Mouse (Mus musculus): Measurements from ENCODE around the gene Syn2. TPM values are rescaled to one million over a fixed set of nuclear protein-coding genes. Genes with fewer than 3 reads are reported as not detected.

Syn2 gene
- total and polyA plus RNA-seq, 3 experiments = 0.59 to 1.6 (median 1.2) TPM

- Histone ChIP-seq H3K27ac (ENCODE audit: insufficient read depth, low read depth) (no peak overlapping the region), H3K36me3 (replicated peaks in 1 of 2; ENCODE audit: control insufficient read depth in 1 of 2, insufficient read depth in 1 of 2, low read length in 1 of 2) (no peaks in the 10 kb centered on the region), H3K9me3 (replicated peaks; ENCODE audit: low read length) (no peaks in the 10 kb centered on the region), H3K9ac (ENCODE audit: insufficient read depth, low read depth) (no peak overlapping the region), H3K27me3 (replicated peaks) (no peaks in the 10 kb centered on the region), H3K4me1 (ENCODE audit: control insufficient read depth in 1 of 2, insufficient read depth in 2 of 2) (no peaks in the 10 kb centered on the region), H3K79me2 (replicated peaks; ENCODE audit: control insufficient read depth, extremely low read depth, insufficient read depth, poor library complexity, severe bottlenecking) (no peaks in the 10 kb centered on the region), H3K4me2 (ENCODE audit: insufficient read depth, low read depth, poor library complexity, severe bottlenecking) (no peak overlapping the region), H3K4me3 (replicated peaks in 1 of 3; ENCODE audit: low read depth in 2 of 3, low read length in 2 of 3, poor library complexity in 1 of 3) (no peak overlapping the region)
- DNase-seq (ENCODE audit: extremely low read depth) = no peak
- dilution Hi-C loops (cut with MboI; ENCODE audit: extremely low pct_ligation_motif_present, extremely low pct_unique_long_range_greater_than_20kb, low sequenced_read_pairs) = no loop called here
- no peak for TF ChIP-seq JUN (IDR thresholded peaks at IDR 0.05; ENCODE audit: insufficient read depth, low read depth, low read length)
- no peak for TF ChIP-seq CHD1 (IDR thresholded peaks at IDR 0.05; ENCODE audit: low read depth, low read length)
- no peak for TF ChIP-seq ETS1 (conservative IDR thresholded peaks at IDR 0.05; ENCODE audit: low read depth, low read length)
- no peak for TF ChIP-seq TCF12 (IDR thresholded peaks at IDR 0.05; ENCODE audit: low read depth, low read length)
- TF ChIP-seq TBP (conservative IDR thresholded peaks at IDR 0.05; ENCODE audit: low read depth, low read length) = no peak
- TF ChIP-seq USF1 (IDR thresholded peaks at IDR 0.05; ENCODE audit: low read depth, low read length) = no peak
- no peak for TF ChIP-seq MYC (IDR thresholded peaks at IDR 0.05; ENCODE audit: low read depth, low read length)
- no peak for TF ChIP-seq ZC3H11A (IDR thresholded peaks at IDR 0.05; ENCODE audit: low read depth, low read length)
- TF ChIP-seq POLR2A (IDR thresholded peaks at IDR 0.05; ENCODE audit: low read depth, low read length) = no peak
- TF ChIP-seq NRF1 (IDR thresholded peaks at IDR 0.05; ENCODE audit: low read depth, low read length) = no peak
- TF ChIP-seq MAX (IDR thresholded peaks at IDR 0.05; ENCODE audit: low read length) = no peak
- TF ChIP-seq ZKSCAN1 (IDR thresholded peaks at IDR 0.05; ENCODE audit: borderline replicate concordance, low read depth, low read length) = no peak
- no peak for TF ChIP-seq MEF2A (IDR thresholded peaks at IDR 0.05; ENCODE audit: borderline replicate concordance, low read depth, low read length)
- no peak for TF ChIP-seq E2F4 (IDR thresholded peaks at IDR 0.05; ENCODE audit: insufficient replicate concordance, low read depth, low read length)
- TF ChIP-seq ELF1 (IDR thresholded peaks at IDR 0.05; ENCODE audit: low read depth, low read length) = no peak
- no peak for TF ChIP-seq GABPA (IDR thresholded peaks at IDR 0.05; ENCODE audit: insufficient replicate concordance, low read depth, low read length)
- no peak for TF ChIP-seq ZMIZ1 (IDR thresholded peaks at IDR 0.05; ENCODE audit: low read depth, low read length)
- in situ Hi-C loops (cut with MboI; ENCODE audit: low pct_ligation_motif_present, low pct_unique_long_range_greater_than_20kb, low sequenced_read_pairs) = no loop called here
Measured at GRCm38 (mm10) chr6:115225519-115225918, 90.8 kb downstream of the Syn2 start.

- no peak for DNase-seq (ENCODE audit: extremely low read depth)
- Histone ChIP-seq H3K79me2 (replicated peaks; ENCODE audit: control insufficient read depth, extremely low read depth, insufficient read depth, poor library complexity, severe bottlenecking) (no peaks in the 10 kb centered on the region), H3K36me3 (replicated peaks in 1 of 2; ENCODE audit: control insufficient read depth in 1 of 2, insufficient read depth in 1 of 2, low read length in 1 of 2) (no peaks in the 10 kb centered on the region), H3K4me1 (ENCODE audit: control insufficient read depth in 1 of 2, insufficient read depth in 2 of 2) (no peaks in the 10 kb centered on the region), H3K9me3 (replicated peaks; ENCODE audit: low read length) (no peaks in the 10 kb centered on the region), H3K9ac (ENCODE audit: insufficient read depth, low read depth) (no peak within 1 kb of the TSS), H3K27ac (ENCODE audit: insufficient read depth, low read depth) (no peak within 1 kb of the TSS), H3K4me2 (ENCODE audit: insufficient read depth, low read depth, poor library complexity, severe bottlenecking) (no peak within 1 kb of the TSS), H3K27me3 (replicated peaks) (no peaks in the 10 kb centered on the region), H3K4me3 (replicated peaks in 1 of 3; ENCODE audit: low read depth in 2 of 3, low read length in 2 of 3, poor library complexity in 1 of 3) (no peak within 1 kb of the TSS)
- dilution Hi-C loops (cut with MboI; ENCODE audit: extremely low pct_ligation_motif_present, extremely low pct_unique_long_range_greater_than_20kb, low sequenced_read_pairs) (no loop called here), in situ Hi-C loops (cut with MboI; ENCODE audit: low pct_ligation_motif_present, low pct_unique_long_range_greater_than_20kb, low sequenced_read_pairs) (no loop called here)
- TF ChIP-seq NELFE (IDR thresholded peaks at IDR 0.05; ENCODE audit: low read depth, low read length) (no peak), UBTF (IDR thresholded peaks at IDR 0.05; ENCODE audit: low read depth, low read length) (no peak), E2F4 (IDR thresholded peaks at IDR 0.05; ENCODE audit: insufficient replicate concordance, low read depth, low read length) (no peak), MAZ (IDR thresholded peaks at IDR 0.05; ENCODE audit: low read depth, low read length) (no peak), ELF1 (IDR thresholded peaks at IDR 0.05; ENCODE audit: low read depth, low read length) (no peak), CHD1 (IDR thresholded peaks at IDR 0.05; ENCODE audit: low read depth, low read length) (no peak), USF2 (conservative IDR thresholded peaks at IDR 0.05; ENCODE audit: low read depth, low read length) (no peak), MAX (IDR thresholded peaks at IDR 0.05; ENCODE audit: low read length) (no peak), ZNF384 (IDR thresholded peaks at IDR 0.05; ENCODE audit: low read depth, low read length) (no peak), ZKSCAN1 (IDR thresholded peaks at IDR 0.05; ENCODE audit: borderline replicate concordance, low read depth, low read length) (no peak), MYC (IDR thresholded peaks at IDR 0.05; ENCODE audit: low read depth, low read length) (no peak), JUND (conservative IDR thresholded peaks at IDR 0.05; ENCODE audit: low read depth, low read length) (no peak), PAX5 (IDR thresholded peaks at IDR 0.05; ENCODE audit: low read length) (no peak), GABPA (IDR thresholded peaks at IDR 0.05; ENCODE audit: insufficient replicate concordance, low read depth, low read length) (no peak), IRF4 (IDR thresholded peaks at IDR 0.05; ENCODE audit: low read depth, low read length) (no peak), CTCF (conservative IDR thresholded peaks at IDR 0.05 in 1 of 2, IDR thresholded peaks at IDR 0.05 in 1 of 2; ENCODE audit: low read depth in 2 of 2, low read length in 2 of 2) (no peak), ETS1 (conservative IDR thresholded peaks at IDR 0.05; ENCODE audit: low read depth, low read length) (no peak)
Measured at GRCm38 (mm10) chr6:115227043-115227442, 92.3 kb downstream of the Syn2 start, which contains the start of gene Gm17482. Gene Gm17482, plus strand, starts transcription at chr6:115227343.
